8 mouse cellular contexts compared by ENCODE assay signal in the genomic region with DNA sequence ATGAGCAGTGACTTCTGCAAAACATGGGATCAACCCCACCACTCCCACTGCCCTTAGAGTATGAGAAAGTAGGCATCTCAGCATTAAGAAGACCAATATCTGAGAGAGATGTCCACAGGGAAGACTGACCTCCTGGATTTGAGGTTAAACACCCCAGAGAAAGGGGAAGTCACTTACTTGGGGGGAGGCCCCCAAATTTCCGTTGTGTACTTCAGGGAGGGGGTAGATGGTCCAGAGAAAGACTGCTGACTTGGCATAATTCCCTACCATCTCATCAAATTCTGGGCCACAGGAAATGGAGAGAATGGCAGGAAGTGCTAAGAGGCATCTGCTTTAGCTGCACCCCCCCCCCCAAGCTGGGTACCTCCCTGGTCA. TPM values are rescaled to one million over a fixed set of nuclear protein-coding genes. Genes with fewer than 3 reads are reported as not detected.
DNase-seq lines count a peak whose midpoint lies in the region; ATAC-seq and TF ChIP-seq lines count a peak whose summit lies in the region.

No protein-coding gene starts in this region.

- peaks cover 22% of the 10 kb centered on the region for H3K36me3 ChIP-seq in ES-Bruce4 (ENCODE audit: control insufficient read depth, insufficient read depth, low read length, poor library complexity, severe bottlenecking)
- H3K36me3 ChIP-seq in heart, embryonic 15.5 days: peaks cover 5% of the 10 kb centered on the region; the same call in 1 of the 2 replicates
- peaks cover 36% of the 10 kb centered on the region for H3K36me3 ChIP-seq in macrophage (ENCODE audit: inconsistent target)

- peaks cover 3% of the 10 kb centered on the region for H3K4me1 ChIP-seq in ES-Bruce4 (ENCODE audit: control insufficient read depth, insufficient read depth, low read length)
- H3K4me1 ChIP-seq in heart, embryonic 15.5 days (replicated peaks): peaks cover 15% of the 10 kb centered on the region

- no peak for TF ChIP-seq POLR2A in ES-Bruce4 (IDR thresholded peaks at IDR 0.05; ENCODE audit: insufficient read depth, low read length)

- no peak overlapping the region for H3K27ac ChIP-seq in gastrocnemius, adult 2 months
- no peak overlapping the region for H3K27ac ChIP-seq in ES-Bruce4 (ENCODE audit: insufficient read depth, low read length)
- no peak overlapping the region for H3K27ac ChIP-seq in heart, embryonic 15.5 days
- peak overlapping the region; percentile 100 for H3K27ac ChIP-seq in macrophage

- H3K9me3 ChIP-seq in ES-Bruce4 (replicated peaks; ENCODE audit: control insufficient read depth, insufficient read depth, low read length, poor library complexity, severe bottlenecking): no peaks in the 10 kb centered on the region
- H3K9me3 ChIP-seq in heart, embryonic 15.5 days (replicated peaks): no peaks in the 10 kb centered on the region

- DNase-seq in gastrocnemius, adult 2 months: no peak
- no peak for DNase-seq in gastrocnemius, postnatal 4 days (ENCODE audit: low spot score in 2 of 2)
- no peak for DNase-seq in layer of hippocampus, adult 9-11 months
- DNase-seq in layer of hippocampus, postnatal 14 days (ENCODE audit: low spot score in 2 of 2): no peak
- DNase-seq in adrenal gland, postnatal 10 days: no peak

- ATAC-seq in heart, embryonic 15.5 days (replicated peaks; ENCODE audit: insufficient number of reproducible peaks, insufficient read depth, low FRiP score, low read depth): no peak

- no peak for TF ChIP-seq EP300 in ES-Bruce4 (IDR thresholded peaks at IDR 0.05; ENCODE audit: insufficient read depth, low read depth, low read length)

- peaks cover 57% of the 10 kb centered on the region for H3K79me2 ChIP-seq in macrophage (ENCODE audit: inconsistent target)

- TF ChIP-seq CTCF in gastrocnemius, adult 2 months (IDR thresholded peaks at IDR 0.05): no peak
- TF ChIP-seq CTCF in ES-Bruce4 (IDR thresholded peaks at IDR 0.05; ENCODE audit: low read depth, low read length): no peak

- 58% methylated on average over 1 of the region's 1 CpGs for WGBS in heart, embryonic 15.5 days
- 0% methylated on average over 1 of the region's 1 CpGs for WGBS in macrophage (ENCODE audit: missing documents)

- peak overlapping the region; percentile 92 for H3K4me2 ChIP-seq in heart, embryonic 15.5 days

- intact Hi-C loops in gastrocnemius, adult 2 months (cut with DNase I): loop anchor here (2.0 to 10.0 kb wide), 2 partner anchors 17 to 171 kb away; a partner anchor contains a TSS

- H3K4me3 ChIP-seq in gastrocnemius, adult 2 months: peak overlapping the region; percentile 90
- H3K4me3 ChIP-seq in ES-Bruce4 (ENCODE audit: low read depth, low read length): no peak overlapping the region
- H3K4me3 ChIP-seq in heart, embryonic 15.5 days: peak overlapping the region; percentile 79
- H3K4me3 ChIP-seq in macrophage (ENCODE audit: inconsistent target): peak overlapping the region; percentile 100

- H3K27me3 ChIP-seq in ES-Bruce4 (ENCODE audit: control insufficient read depth, insufficient read depth, low read length, poor library complexity, severe bottlenecking): no peaks in the 10 kb centered on the region
- no peaks in the 10 kb centered on the region for H3K27me3 ChIP-seq in heart, embryonic 15.5 days

- H3K9ac ChIP-seq in ES-Bruce4 (ENCODE audit: low read depth, poor library complexity, severe bottlenecking): peak overlapping the region; percentile 86
- no peak overlapping the region; the same call in 1 of the 2 replicates for H3K9ac ChIP-seq in heart, embryonic 15.5 days

RNA-seq across cellular contexts. Expression of a gene that starts 1.1 kb away (rescaled TPM):
- total RNA-seq in gastrocnemius, adult 2 months (2021): 1 to 10 TPM; 8.3 to 8.4 TPM
- 10 to 100 TPM; 20.4 to 24.7 TPM for total RNA-seq in gastrocnemius, postnatal 4 days (2021)
- 34.2 and 39.6 TPM in 2 replicates for polyA plus RNA-seq in ES-Bruce4 (2011; ENCODE audit: insufficient read depth, insufficient read length, low read depth, missing spikeins)
- polyA plus RNA-seq in heart, embryonic 15.5 days (2015; fragmentation: Nextera tagmentation; extraction: Ambion mirVana): 11.4 and 14.7 TPM in 2 replicates
- 1,000 to 10,000 TPM in 11 of 26 experiments, 100 to 1,000 TPM in 15; 122 to 1,570 (median 865) TPM for total RNA-seq in macrophage (2018; cell fraction: chromatin; rRNA removed)
- total RNA-seq in macrophage (2018; cell fraction: cytosol; rRNA removed): 100 to 1,000 TPM; 129 to 393 (median 270) TPM
- total RNA-seq in macrophage (2018; cell fraction: nucleus; rRNA removed): 100 to 1,000 TPM; 145 to 858 (median 561) TPM
- 230 to 319 TPM (median 312 TPM) in 3 replicates for polyA plus RNA-seq in macrophage (2018)
- total RNA-seq in layer of hippocampus, postnatal 14 days (2021): 10 to 100 TPM; 94.0 to 95.9 TPM
- total RNA-seq in adrenal gland, postnatal 10 days (2021): 10 to 100 TPM; 21.7 to 26.0 TPM

RNA-seq across cellular contexts. Expression of a gene that starts 18.2 kb away (rescaled TPM):
- 1 to 10 TPM; 4.9 to 6.4 TPM for total RNA-seq in gastrocnemius, adult 2 months (2021)
- 10 to 100 TPM; 11.2 TPM for total RNA-seq in gastrocnemius, postnatal 4 days (2021)
- polyA plus RNA-seq in ES-Bruce4 (2011; ENCODE audit: insufficient read depth, insufficient read length, low read depth, missing spikeins) (26.9 and 32.1 TPM in 2 replicates), macrophage (2018) (29.8 to 44.9 TPM (median 39.4 TPM) in 3 replicates)
- 19.5 and 24.2 TPM in 2 replicates for polyA plus RNA-seq in heart, embryonic 15.5 days (2015; fragmentation: Nextera tagmentation; extraction: Ambion mirVana)
- total RNA-seq in macrophage (2018; cell fraction: chromatin; rRNA removed): 10 to 100 TPM in 20 of 26 experiments, 1 to 10 TPM in 6; 7.7 to 19.3 (median 12.0) TPM
- 10 to 100 TPM; 35.3 to 80.0 (median 55.9) TPM for total RNA-seq in macrophage (2018; cell fraction: cytosol; rRNA removed)
- total RNA-seq in macrophage (2018; cell fraction: nucleus; rRNA removed): 10 to 100 TPM; 12.6 to 31.8 (median 18.8) TPM
- 10 to 100 TPM; 12.9 to 17.9 TPM for total RNA-seq in layer of hippocampus, postnatal 14 days (2021)
- total RNA-seq in adrenal gland, postnatal 10 days (2021): 10 to 100 TPM; 16.1 to 18.5 TPM

RNA-seq across cellular contexts. Expression of a gene that starts 23.7 kb away (rescaled TPM):
- total RNA-seq in gastrocnemius, adult 2 months (2021): 10 to 100 TPM; 18.5 to 18.7 TPM
- 10 to 100 TPM; 26.1 to 26.5 TPM for total RNA-seq in gastrocnemius, postnatal 4 days (2021)
- 74.1 TPM in 2 replicates for polyA plus RNA-seq in ES-Bruce4 (2011; ENCODE audit: insufficient read depth, insufficient read length, low read depth, missing spikeins)
- 17.6 and 24.3 TPM in 2 replicates for polyA plus RNA-seq in heart, embryonic 15.5 days (2015; fragmentation: Nextera tagmentation; extraction: Ambion mirVana)
- 10 to 100 TPM in 24 of 26 experiments, 1 to 10 TPM in 2; 8.1 to 32.4 (median 21.4) TPM for total RNA-seq in macrophage (2018; cell fraction: chromatin; rRNA removed)
- total RNA-seq in macrophage (2018; cell fraction: cytosol; rRNA removed): 10 to 100 TPM; 14.1 to 24.3 (median 19.8) TPM
- 10 to 100 TPM; 10.7 to 37.3 (median 20.3) TPM for total RNA-seq in macrophage (2018; cell fraction: nucleus; rRNA removed)
- 16.8 to 21.8 TPM (median 20.3 TPM) in 3 replicates for polyA plus RNA-seq in macrophage (2018)
- total RNA-seq in layer of hippocampus, postnatal 14 days (2021): 10 to 100 TPM; 38.5 to 39.6 TPM
- total RNA-seq in adrenal gland, postnatal 10 days (2021): 10 to 100 TPM; 23.2 to 24.6 TPM

RNA-seq across cellular contexts. Expression of a gene that starts 25.7 kb away (rescaled TPM):
- total RNA-seq in gastrocnemius, adult 2 months (2021): under 1 TPM in 1 of 2 experiments, not detected in 1; 0.75 TPM
- 1 to 10 TPM in 1 of 2 experiments, under 1 TPM in 1; 0.96 to 1.3 TPM for total RNA-seq in gastrocnemius, postnatal 4 days (2021)
- polyA plus RNA-seq in ES-Bruce4 (2011; ENCODE audit: insufficient read depth, insufficient read length, low read depth, missing spikeins) (0.78 and 1.3 TPM in 2 replicates), macrophage (2018) (2.4 to 5.2 TPM (median 4.4 TPM) in 3 replicates)
- polyA plus RNA-seq in heart, embryonic 15.5 days (2015; fragmentation: Nextera tagmentation; extraction: Ambion mirVana): 1.5 and 1.8 TPM in 2 replicates
- 10 to 100 TPM; 15.3 to 70.9 (median 30.3) TPM for total RNA-seq in macrophage (2018; cell fraction: chromatin; rRNA removed)
- 1 to 10 TPM; 2.5 to 9.7 (median 5.3) TPM for total RNA-seq in macrophage (2018; cell fraction: cytosol; rRNA removed)
- total RNA-seq in macrophage (2018; cell fraction: nucleus; rRNA removed): 10 to 100 TPM in 25 of 26 experiments, 1 to 10 TPM in 1; 9.8 to 55.7 (median 28.5) TPM
- total RNA-seq in layer of hippocampus, postnatal 14 days (2021): 1 to 10 TPM in 1 of 2 experiments, under 1 TPM in 1; 0.62 to 1.2 TPM
- 1 to 10 TPM in 1 of 2 experiments, under 1 TPM in 1; 0.93 to 1.8 TPM for total RNA-seq in adrenal gland, postnatal 10 days (2021)

RNA-seq across cellular contexts. Expression of a gene that starts 26.2 kb away (rescaled TPM):
- 1 to 10 TPM; 1.2 to 1.4 TPM for total RNA-seq in gastrocnemius, adult 2 months (2021)
- 1 to 10 TPM; 5.0 to 5.1 TPM for total RNA-seq in gastrocnemius, postnatal 4 days (2021)
- polyA plus RNA-seq in ES-Bruce4 (2011; ENCODE audit: insufficient read depth, insufficient read length, low read depth, missing spikeins) (15.7 and 16.6 TPM in 2 replicates), macrophage (2018) (84.4 to 133 TPM (median 111 TPM) in 3 replicates)
- polyA plus RNA-seq in heart, embryonic 15.5 days (2015; fragmentation: Nextera tagmentation; extraction: Ambion mirVana): 9.0 and 10.2 TPM in 2 replicates
- total RNA-seq in macrophage (2018; cell fraction: chromatin; rRNA removed): 100 to 1,000 TPM in 19 of 26 experiments, 10 to 100 TPM in 7; 38.5 to 511 (median 181) TPM
- 100 to 1,000 TPM in 21 of 26 experiments, 10 to 100 TPM in 5; 78.1 to 341 (median 209) TPM for total RNA-seq in macrophage (2018; cell fraction: cytosol; rRNA removed)
- total RNA-seq in macrophage (2018; cell fraction: nucleus; rRNA removed): 100 to 1,000 TPM in 24 of 26 experiments, 10 to 100 TPM in 2; 63.6 to 577 (median 286) TPM
- under 1 TPM; 0.62 to 0.78 TPM for total RNA-seq in layer of hippocampus, postnatal 14 days (2021)
- 1 to 10 TPM; 4.2 to 5.8 TPM for total RNA-seq in adrenal gland, postnatal 10 days (2021)
